Comparison of ENCODE assay signal across 10 mouse cellular contexts in genomic region chr12:107159126-107159525, GRCm38 (mm10).
"Had no signal": no experiment of that assay in that cellular context is flagged by ENCODE, and none has a peak within 500 bp of the region (broad histone marks: within the 10 kb centered on the region; RNA-seq: fewer than 3 reads in every experiment).

No protein-coding gene starts in this region.

- H3K4me1 ChIP-seq: stomach, embryonic 15.5 days had no signal

- H3K27ac ChIP-seq: limb, embryonic 13.5 days; liver, embryonic 14.5 days; midbrain, embryonic 13.5 days; neural tube, embryonic 12.5 days; stomach, embryonic 15.5 days had no signal

- H3K36me3 ChIP-seq: limb, embryonic 13.5 days; midbrain, embryonic 13.5 days; neural tube, embryonic 12.5 days; stomach, embryonic 15.5 days had no signal

- H3K9ac ChIP-seq: limb, embryonic 13.5 days; liver, embryonic 14.5 days; midbrain, embryonic 13.5 days; neural tube, embryonic 12.5 days; stomach, embryonic 15.5 days had no signal

- DNase-seq: kidney, adult 11 months; kidney, postnatal 10 days; left cerebral cortex, postnatal 4 days; lung, adult 18-20 months had no signal

- ATAC-seq: midbrain, embryonic 13.5 days had no signal

- H3K4me3 ChIP-seq: limb, embryonic 13.5 days; midbrain, embryonic 13.5 days; myocyte; neural tube, embryonic 12.5 days; stomach, embryonic 15.5 days had no signal

- H3K27me3 ChIP-seq: neural tube, embryonic 12.5 days; stomach, embryonic 15.5 days had no signal

- H3K9me3 ChIP-seq: limb, embryonic 13.5 days; midbrain, embryonic 13.5 days; neural tube, embryonic 12.5 days; stomach, embryonic 15.5 days had no signal

- H3K4me2 ChIP-seq: limb, embryonic 13.5 days; midbrain, embryonic 13.5 days; neural tube, embryonic 12.5 days; stomach, embryonic 15.5 days had no signal
